Mouse (Mus musculus) intestine, postnatal 0 days (tissue): ENCODE results near the gene 4921524J17Rik. TPM values are rescaled to one million over a fixed set of nuclear protein-coding genes. Genes with fewer than 3 reads are reported as not detected.

Experiments
- ATAC-seq: fragments of 200-750 bp; cut with Nextera tagmentation; 2 replicates; pipeline ENCODE4 v1.8.0; 2017; ENCODE audit warnings: mild to moderate bottlenecking, moderate TSS enrichment, moderate library complexity
- H3K27ac ChIP-seq: fragments of 300-500 bp; sonication (generic); 2 replicates; pipeline ENCODE4 v1.5.1; 2014; ENCODE audit warnings: mild to moderate bottlenecking, low read depth, low read length, moderate library complexity
- H3K27me3 ChIP-seq: fragments of 300-500 bp; sonication (generic); replicated peaks from 2 replicates; pipeline ENCODE4 v1.6.1; 2014; ENCODE audit warnings: low read length, mixed read lengths; ENCODE audit not compliant: control insufficient read depth, insufficient read depth
- H3K36me3 ChIP-seq: fragments of 300-500 bp; sonication (generic); 2 replicates; pipeline ENCODE4 v1.6.1; 2014; ENCODE audit warnings: mild to moderate bottlenecking, moderate library complexity; ENCODE audit not compliant: control insufficient read depth, insufficient read depth
- H3K4me1 ChIP-seq: fragments of 300-500 bp; sonication (generic); replicated peaks from 2 replicates; pipeline ENCODE4 v1.6.1; 2014; ENCODE audit warnings: antibody characterized with exemption, low read length, mixed read lengths; ENCODE audit not compliant: control insufficient read depth, insufficient read depth
- H3K4me2 ChIP-seq: fragments of 300-500 bp; sonication (generic); replicated peaks from 2 replicates; pipeline ENCODE4 v1.6.1; 2014; ENCODE audit warnings: low read depth, mild to moderate bottlenecking, moderate library complexity
- H3K4me3 ChIP-seq: fragments of 300-500 bp; sonication (generic); 2 replicates; pipeline ENCODE4 v1.5.1; 2014; ENCODE audit warnings: low read depth, low read length
- H3K9ac ChIP-seq: fragments of 300-500 bp; sonication (generic); 2 replicates; pipeline ENCODE4 v1.6.1; 2014; ENCODE audit warnings: mild to moderate bottlenecking, low read depth, low read length
- H3K9me3 ChIP-seq: fragments of 300-500 bp; sonication (generic); 2 replicates; pipeline ENCODE4 v1.6.1; 2016; ENCODE audit warnings: mixed run types; ENCODE audit not compliant: control insufficient read depth
- CTCF ChIP-seq: sonication (generic); IDR thresholded peaks from 2 replicates; pipeline ENCODE4 v1.5.1; 2016; ENCODE audit warnings: low read depth, mild to moderate bottlenecking, control low read depth, antibody characterized with exemption, moderate library complexity
- WGBS: fragments of 180-500 bp; shearing (Covaris S2); extraction: QIAGEN DNeasy Blood & Tissue Kit; methylation state at CpG from one replicate; pipeline ENCODE4 v1.1.7; 2014; 5-methylcytosine and 5-hydroxymethylcytosine counted together
- polyA plus RNA-seq: library from polyadenylated mRNA; unstranded; fragments of >200 nt; fragmentation: Nextera tagmentation; extraction: Ambion mirVana; gene quantifications from 2 replicates; pipeline ENCODE4 v1.2.1, GENCODE M21; 2015

Gene 4921524J17Rik
- polyA plus RNA-seq, 1 experiment from 2014 or later = 24.3 TPM

GRCm38 (mm10) chr8:85381926-85382325 is 50.7 kb downstream of the 4921524J17Rik start:
- TF ChIP-seq CTCF = no peak
- H3K9me3 ChIP-seq = no peaks in the 10 kb centered on the region
- no peaks in the 10 kb centered on the region for H3K36me3 ChIP-seq
- no peak overlapping the region for H3K4me2 ChIP-seq
- WGBS = 60% methylated on average over 4 of the region's 4 CpGs
- no peak for ATAC-seq
- no peak overlapping the region for H3K4me3 ChIP-seq
- no peak overlapping the region for H3K27ac ChIP-seq
- no peaks in the 10 kb centered on the region for H3K27me3 ChIP-seq
- no peak overlapping the region for H3K9ac ChIP-seq
- H3K4me1 ChIP-seq = 0 out of 2 replicates have a peak, but pooled peaks cover 4% of the 10 kb centered on the region

GRCm38 (mm10) chr8:85380824-85381209 is 51.8 kb downstream of the 4921524J17Rik start:
- Histone ChIP-seq H3K9me3 (no peaks in the 10 kb centered on the region), H3K9ac (no peak overlapping the region), H3K27ac (peak overlapping the region; percentile 46), H3K36me3 (no peaks in the 10 kb centered on the region), H3K27me3 (no peaks in the 10 kb centered on the region), H3K4me3 (no peak overlapping the region), H3K4me2 (no peak overlapping the region; the same call in 1 of the 2 replicates), H3K4me1 (0 out of 2 replicates have a peak, but pooled peaks cover 4% of the 10 kb centered on the region)
- TF ChIP-seq CTCF = no peak
- ATAC-seq = 0 out of 2 replicates have a peak, but pooled peaks have one; percentile 6
- WGBS = 21% methylated on average over 8 of the region's 8 CpGs

GRCm38 (mm10) chr8:85380123-85380823 is 52.4 kb downstream of the 4921524J17Rik start:
- Histone ChIP-seq H3K9ac (no peak overlapping the region), H3K36me3 (no peaks in the 10 kb centered on the region), H3K4me2 (no peak overlapping the region; the same call in 1 of the 2 replicates), H3K9me3 (no peaks in the 10 kb centered on the region), H3K4me3 (no peak overlapping the region), H3K27me3 (no peaks in the 10 kb centered on the region), H3K4me1 (0 out of 2 replicates have a peak, but pooled peaks cover 4% of the 10 kb centered on the region), H3K27ac (peak overlapping the region; percentile 46)
- WGBS = 58% methylated on average over 10 of the region's 10 CpGs
- TF ChIP-seq CTCF = no peak
- no peak for ATAC-seq

- no peak overlapping the region for H3K4me3 ChIP-seq
- WGBS = 19% methylated on average over 2 of the region's 2 CpGs
- H3K4me1 ChIP-seq = 0 out of 2 replicates have a peak, but pooled peaks cover 4% of the 10 kb centered on the region
- H3K27ac ChIP-seq = peak overlapping the region; percentile 62; the same call in 1 of the 2 replicates
- no peaks in the 10 kb centered on the region for H3K9me3 ChIP-seq
- no peaks in the 10 kb centered on the region for H3K27me3 ChIP-seq
- peak overlapping the region; percentile 13; the same call in 1 of the 2 replicates for H3K4me2 ChIP-seq
- peak; percentile 41 for TF ChIP-seq CTCF
- peak; percentile 90 for ATAC-seq
- no peak overlapping the region for H3K9ac ChIP-seq
- no peaks in the 10 kb centered on the region for H3K36me3 ChIP-seq
These were observed 53.4 kb downstream of the 4921524J17Rik start for GRCm38 (mm10) chr8:85379142-85379781.

GRCm38 (mm10) chr8:85376516-85376915 is 56.1 kb downstream of the 4921524J17Rik start:
- no peak for TF ChIP-seq CTCF
- H3K9ac ChIP-seq = no peak overlapping the region
- ATAC-seq = no peak
- H3K27ac ChIP-seq = no peak overlapping the region
- WGBS = 41% methylated on average over 3 of the region's 3 CpGs
- H3K4me1 ChIP-seq = 0 out of 2 replicates have a peak, but pooled peaks cover 4% of the 10 kb centered on the region
- no peak overlapping the region for H3K4me3 ChIP-seq
- no peaks in the 10 kb centered on the region for H3K9me3 ChIP-seq
- H3K36me3 ChIP-seq = no peaks in the 10 kb centered on the region
- no peaks in the 10 kb centered on the region for H3K27me3 ChIP-seq
- no peak overlapping the region for H3K4me2 ChIP-seq

GRCm38 (mm10) chr8:85374286-85374685 is 58.3 kb downstream of the 4921524J17Rik start:
- 60% methylated on average over 4 of the region's 4 CpGs for WGBS
- H3K4me1 ChIP-seq = no peaks in the 10 kb centered on the region
- no peak for ATAC-seq

More at GRCm38 (mm10) chr8:85374286-85374685, 58.3 kb downstream of the 4921524J17Rik start:
- Histone ChIP-seq H3K9ac (no peak overlapping the region), H3K4me3 (no peak overlapping the region), H3K27ac (no peak overlapping the region), H3K4me2 (no peak overlapping the region), H3K9me3 (no peaks in the 10 kb centered on the region), H3K36me3 (no peaks in the 10 kb centered on the region), H3K27me3 (no peaks in the 10 kb centered on the region)
- TF ChIP-seq CTCF = no peak
